Mouse (Mus musculus) CH12.LX (cell line): Measurements from ENCODE around the gene Cd86. TPM values are rescaled to one million over a fixed set of nuclear protein-coding genes. Genes with fewer than 3 reads are reported as not detected.
A peak's percentile ranks its signal among the peaks of the same experiment; 100 is the strongest.

Experiments used
- DNase-seq: peaks from one replicate; pipeline ENCODE4 v3.0.0-alpha.2; 2013; ENCODE audit errors: extremely low read depth
- H3K27ac ChIP-seq: 2 replicates; pipeline ENCODE4 v1.5.1; 2012; ENCODE audit warnings: low read depth, mild to moderate bottlenecking, control low read depth, moderate library complexity; ENCODE audit not compliant: insufficient read depth
- H3K27me3 ChIP-seq: replicated peaks from 2 replicates; pipeline ENCODE3; 2012; ENCODE audit warnings: inconsistent platforms
- H3K36me3 ChIP-seq, 2 experiments: replicated peaks in 1 of 2; 2 replicates each; pipeline versions ENCODE3 to v1.6.1; 2012; ENCODE audit warnings: inconsistent platforms in 1 of 2, low read length in 1 of 2, mild to moderate bottlenecking in 1 of 2, mixed read lengths in 1 of 2, moderate library complexity in 1 of 2; ENCODE audit not compliant: control insufficient read depth in 1 of 2, insufficient read depth in 1 of 2
- H3K4me1 ChIP-seq, 2 experiments: 2 replicates each; pipeline ENCODE4 v1.6.1; 2012; ENCODE audit warnings: inconsistent platforms in 1 of 2, moderate library complexity in 1 of 2; ENCODE audit not compliant: insufficient read depth in 2 of 2, control insufficient read depth in 1 of 2
- H3K4me2 ChIP-seq: 2 replicates; pipeline ENCODE4 v1.6.1; 2012; ENCODE audit warnings: low read depth, mild to moderate bottlenecking, control low read depth; ENCODE audit not compliant: poor library complexity, insufficient read depth, severe bottlenecking
- H3K4me3 ChIP-seq, 3 experiments: fragments of 150-350 bp in 1 of 3; sonication (generic) in 1 of 3; replicated peaks in 1 of 3; 2 replicates each; pipeline versions ENCODE3 to v1.5.1; 2011 to 2012; ENCODE audit warnings: low read depth in 2 of 3, low read length in 2 of 3, mild to moderate bottlenecking in 2 of 3, moderate library complexity in 2 of 3, control low read depth in 1 of 3, improper control_type of control experiment in 1 of 3, inconsistent platforms in 1 of 3, mixed read lengths in 1 of 3; ENCODE audit not compliant: poor library complexity in 1 of 3
- H3K79me2 ChIP-seq: replicated peaks from 2 replicates; pipeline ENCODE4 v1.6.1; 2012; ENCODE audit warnings: mild to moderate bottlenecking, moderate library complexity; ENCODE audit not compliant: control insufficient read depth, poor library complexity, insufficient read depth, severe bottlenecking; ENCODE audit errors: extremely low read depth
- H3K9ac ChIP-seq: 2 replicates; pipeline ENCODE4 v1.6.1; 2012; ENCODE audit warnings: low read depth, mild to moderate bottlenecking, control low read depth, moderate library complexity; ENCODE audit not compliant: insufficient read depth
- H3K9me3 ChIP-seq: replicated peaks from 2 replicates; pipeline ENCODE3; 2012; ENCODE audit warnings: low read length, inconsistent platforms, mixed read lengths
- BHLHE40 ChIP-seq: IDR thresholded peaks from 2 replicates; pipeline ENCODE4 v1.6.1; 2011; ENCODE audit warnings: mild to moderate bottlenecking, low read depth, low read length, improper control_type of control experiment
- CHD1 ChIP-seq: IDR thresholded peaks from 2 replicates; pipeline ENCODE4 v1.6.1; 2012; ENCODE audit warnings: low read depth, low read length, improper control_type of control experiment, inconsistent platforms
- E2F4 ChIP-seq: IDR thresholded peaks from 2 replicates; pipeline ENCODE4 v1.6.1; 2011; ENCODE audit warnings: low read depth, low read length, improper control_type of control experiment; ENCODE audit not compliant: insufficient replicate concordance
- ELF1 ChIP-seq: IDR thresholded peaks from 2 replicates; pipeline ENCODE4 v1.6.1; 2014; ENCODE audit warnings: low read depth, mild to moderate bottlenecking, inconsistent platforms, low read length, improper control_type of control experiment
- ETS1 ChIP-seq: conservative IDR thresholded peaks from 2 replicates; pipeline ENCODE4 v1.6.1; 2012; ENCODE audit warnings: low read depth, mild to moderate bottlenecking, inconsistent platforms, low read length, improper control_type of control experiment, moderate library complexity
- HCFC1 ChIP-seq: IDR thresholded peaks from 2 replicates; pipeline ENCODE4 v1.6.1; 2012; ENCODE audit warnings: low read depth, mild to moderate bottlenecking, inconsistent platforms, low read length, improper control_type of control experiment
- IRF4 ChIP-seq: IDR thresholded peaks from 2 replicates; pipeline ENCODE4 v1.6.1; 2014; ENCODE audit warnings: low read depth, mild to moderate bottlenecking, inconsistent platforms, low read length, improper control_type of control experiment
- JUND ChIP-seq: conservative IDR thresholded peaks from 2 replicates; pipeline ENCODE4 v1.6.1; 2011; ENCODE audit warnings: low read depth, low read length, improper control_type of control experiment
- KAT2A ChIP-seq: IDR thresholded peaks from 2 replicates; pipeline ENCODE4 v1.6.1; 2012; ENCODE audit warnings: low read length, improper control_type of control experiment, inconsistent platforms; ENCODE audit not compliant: insufficient replicate concordance
- MAFK ChIP-seq: IDR thresholded peaks from 2 replicates; pipeline ENCODE4 v1.6.1; 2011; ENCODE audit warnings: low read length, improper control_type of control experiment; ENCODE audit not compliant: insufficient replicate concordance
- MAX ChIP-seq: IDR thresholded peaks from 2 replicates; pipeline ENCODE4 v1.6.1; 2011; ENCODE audit warnings: low read length, improper control_type of control experiment
- MAZ ChIP-seq: IDR thresholded peaks from 2 replicates; pipeline ENCODE4 v1.6.1; 2012; ENCODE audit warnings: low read depth, mild to moderate bottlenecking, inconsistent platforms, low read length, improper control_type of control experiment, moderate library complexity
- MXI1 ChIP-seq: IDR thresholded peaks from 2 replicates; pipeline ENCODE4 v1.6.1; 2011; ENCODE audit warnings: mild to moderate bottlenecking, low read depth, low read length, improper control_type of control experiment
- MYC ChIP-seq: IDR thresholded peaks from 2 replicates; pipeline ENCODE4 v1.6.1; 2011; ENCODE audit warnings: low read depth, mild to moderate bottlenecking, improper control_type of control experiment, low read length
- NELFE ChIP-seq: IDR thresholded peaks from 2 replicates; pipeline ENCODE4 v1.6.1; 2011; ENCODE audit warnings: low read depth, low read length, improper control_type of control experiment
- NRF1 ChIP-seq: IDR thresholded peaks from 2 replicates; pipeline ENCODE4 v1.6.1; 2014; ENCODE audit warnings: low read depth, mild to moderate bottlenecking, inconsistent platforms, low read length, improper control_type of control experiment, moderate library complexity
- PAX5 ChIP-seq: IDR thresholded peaks from 2 replicates; pipeline ENCODE4 v1.6.1; 2012; ENCODE audit warnings: low read length, inconsistent platforms, mixed read lengths
- POLR2A ChIP-seq: IDR thresholded peaks from 2 replicates; pipeline ENCODE4 v1.6.1; 2011; ENCODE audit warnings: low read depth, mild to moderate bottlenecking, improper control_type of control experiment, low read length
- POLR2AphosphoS2 ChIP-seq: IDR thresholded peaks from 2 replicates; pipeline ENCODE4 v1.6.1; 2011; ENCODE audit warnings: low read depth, low read length, improper control_type of control experiment
- RCOR1 ChIP-seq: conservative IDR thresholded peaks from 2 replicates; pipeline ENCODE4 v1.6.1; 2012; ENCODE audit warnings: low read depth, mild to moderate bottlenecking, inconsistent platforms, low read length, improper control_type of control experiment
- SIN3A ChIP-seq: IDR thresholded peaks from 2 replicates; pipeline ENCODE4 v1.6.1; 2012; ENCODE audit warnings: low read length, improper control_type of control experiment, inconsistent platforms
- SMC3 ChIP-seq: IDR thresholded peaks from 2 replicates; pipeline ENCODE4 v1.6.1; 2011; ENCODE audit warnings: low read depth, low read length, improper control_type of control experiment
- TBP ChIP-seq: conservative IDR thresholded peaks from 2 replicates; pipeline ENCODE4 v1.6.1; 2011; ENCODE audit warnings: low read depth, low read length, improper control_type of control experiment
- TCF12 ChIP-seq: IDR thresholded peaks from 2 replicates; pipeline ENCODE4 v1.6.1; 2014; ENCODE audit warnings: low read depth, mild to moderate bottlenecking, inconsistent platforms, low read length, improper control_type of control experiment
- UBTF ChIP-seq: IDR thresholded peaks from 2 replicates; pipeline ENCODE4 v1.6.1; 2012; ENCODE audit warnings: low read depth, mild to moderate bottlenecking, inconsistent platforms, low read length, improper control_type of control experiment, moderate library complexity
- USF2 ChIP-seq: conservative IDR thresholded peaks from 2 replicates; pipeline ENCODE4 v1.6.1; 2011; ENCODE audit warnings: low read depth, low read length, improper control_type of control experiment
- ZC3H11A ChIP-seq: IDR thresholded peaks from 2 replicates; pipeline ENCODE4 v1.6.1; 2012; ENCODE audit warnings: low read depth, mild to moderate bottlenecking, inconsistent platforms, low read length, improper control_type of control experiment
- ZKSCAN1 ChIP-seq: IDR thresholded peaks from 2 replicates; pipeline ENCODE4 v1.6.1; 2012; ENCODE audit warnings: low read depth, inconsistent platforms, low read length, improper control_type of control experiment, borderline replicate concordance
- ZNF384 ChIP-seq: IDR thresholded peaks from 2 replicates; pipeline ENCODE4 v1.6.1; 2012; ENCODE audit warnings: low read depth, low read length, improper control_type of control experiment, inconsistent platforms
- dilution Hi-C: fragments of 300-500 bp; cut with MboI; formaldehyde crosslinking; loops from 2 replicates; pipeline ENCODE4 v1.14.3; 2020; ENCODE audit warnings: low sequenced_read_pairs; ENCODE audit not compliant: extremely low pct_unique_long_range_greater_than_20kb, extremely low pct_ligation_motif_present
- in situ Hi-C: fragments of 300-500 bp; cut with MboI; formaldehyde crosslinking; loops from 3 replicates; pipeline ENCODE4 v1.14.3; 2019; ENCODE audit warnings: low sequenced_read_pairs, low pct_ligation_motif_present, low pct_unique_long_range_greater_than_20kb, mixed read lengths
- polyA plus RNA-seq: library from polyadenylated mRNA; unstranded; fragments of >175 nt; gene quantifications from 2 replicates; pipeline ENCODE4 v1.2.1, GENCODE M21; 2012; ENCODE audit warnings: low read depth; ENCODE audit not compliant: insufficient read length
- total RNA-seq, 2 experiments: library from RNA; depleted of rRNA; stranded (reverse); fragments of 300-350 nt in 1 of 2; fragments of >200 nt in 1 of 2; gene quantifications; 2 replicates each; pipeline ENCODE4 v1.2.3; 2012 to 2014

The Cd86 gene
- total and polyA plus RNA-seq, 3 experiments: 102 to 191 (median 113) TPM

- H3K27ac ChIP-seq: peak overlapping the region; percentile 76
- in situ Hi-C loops: no loop called here
Observed at GRCm38 (mm10) chr16:36675304-36675703, 9.4 kb upstream of the Cd86 start.

GRCm38 (mm10) chr16:36674457-36675204, 8.8 kb upstream of the Cd86 start:
- peak; percentile 80 for DNase-seq
- in situ Hi-C loops (no loop called here), dilution Hi-C loops (no loop called here)
- Histone ChIP-seq H3K4me2 (peak overlapping the region; percentile 77), H3K36me3 (no peaks in the 10 kb centered on the region), H3K9ac (peak overlapping the region; percentile 86), H3K79me2 (no peaks in the 10 kb centered on the region), H3K4me3 (no peak overlapping the region), H3K27me3 (no peaks in the 10 kb centered on the region), H3K27ac (peak overlapping the region; percentile 83), H3K4me1 (peaks cover 35 to 64% of the 10 kb centered on the region in 2 experiments), H3K9me3 (no peaks in the 10 kb centered on the region)
- TF ChIP-seq NELFE (peak; percentile 35; the same call in 1 of the 2 replicates), POLR2AphosphoS2 (peak; percentile 55; the same call in 1 of the 2 replicates), JUND (no peak), SIN3A (peak; percentile 87), POLR2A (no peak), MAX (peak; percentile 58; the same call in 1 of the 2 replicates), ZC3H11A (no peak), TCF12 (peak; percentile 74), ZKSCAN1 (no peak; the same call in 1 of the 2 replicates), ELF1 (peak; percentile 75), MYC (peak; percentile 42; the same call in 1 of the 2 replicates), CHD1 (peak; percentile 94), PAX5 (no peak), UBTF (no peak), IRF4 (peak; percentile 82), MXI1 (peak; percentile 83), MAZ (peak; percentile 67), NRF1 (0 out of 2 replicates have a peak, but pooled peaks have one; percentile 15), MAFK (peak; percentile 43; the same call in 1 of the 2 replicates), BHLHE40 (peak; percentile 54), KAT2A (0 out of 2 replicates have a peak, but pooled peaks have one; percentile 42), E2F4 (no peak), ZNF384 (peak; percentile 34), USF2 (no peak), TBP (peak; percentile 7; the same call in 1 of the 2 replicates), RCOR1 (peak; percentile 89)

More at GRCm38 (mm10) chr16:36675304-36675703, 9.4 kb upstream of the Cd86 start:
- dilution Hi-C loops: no loop called here
- Histone ChIP-seq H3K9ac (peak overlapping the region; percentile 13; the same call in 1 of the 2 replicates), H3K4me2 (peak overlapping the region; percentile 77), H3K4me3 (no peak overlapping the region), H3K27me3 (no peaks in the 10 kb centered on the region), H3K79me2 (no peaks in the 10 kb centered on the region), H3K9me3 (no peaks in the 10 kb centered on the region), H3K36me3 (no peaks in the 10 kb centered on the region)
- DNase-seq: peak; percentile 80
- TF ChIP-seq SMC3 (no peak), HCFC1 (peak; percentile 61), POLR2AphosphoS2 (no peak), TCF12 (no peak), BHLHE40 (peak; percentile 37; the same call in 1 of the 2 replicates), IRF4 (peak; percentile 61), MAZ (no peak; the same call in 1 of the 2 replicates), ETS1 (peak; percentile 7; the same call in 1 of the 2 replicates), TBP (0 out of 2 replicates have a peak, but pooled peaks have one; percentile 20), ELF1 (peak; percentile 88), MYC (no peak), JUND (no peak)
- TF ChIP-seq, all 38 proteins: peak for 6
- H3K4me1 ChIP-seq: peaks cover 34 to 58% of the 10 kb centered on the region in 2 experiments
